Mouse (Mus musculus) layer of hippocampus, postnatal 36 days (tissue): ENCODE data around the gene Atp6v0a2. TPM values are rescaled to one million over a fixed set of nuclear protein-coding genes. Genes with fewer than 3 reads are reported as not detected.

Source experiments
- DNase-seq, 2 experiments: peaks; one replicate each; pipeline ENCODE4 v3.0.0; 2022
- total RNA-seq, 2 experiments: library from RNA; stranded (reverse); gene quantifications; 2 replicates each; pipeline ENCODE4 v1.2.3; 2021

The Atp6v0a2 gene
- total RNA-seq, 2 experiments from 2014 or later, result 58.7 to 60.5 TPM

GRCm38 (mm10) chr5:124637300-124637699, 8.9 kb downstream of the Atp6v0a2 start:
- DNase-seq, result no peak

GRCm38 (mm10) chr5:124637836-124638235, 9.5 kb downstream of the Atp6v0a2 start:
- no peak for DNase-seq

- DNase-seq, result no peak
Observed at GRCm38 (mm10) chr5:124713741-124714140, 85.4 kb downstream of the Atp6v0a2 start.

- DNase-seq, result no peak
Observed at GRCm38 (mm10) chr5:124715135-124715534, 86.8 kb downstream of the Atp6v0a2 start.

- DNase-seq, result no peak
Observed at GRCm38 (mm10) chr5:124717969-124718368, 89.6 kb downstream of the Atp6v0a2 start.

GRCm38 (mm10) chr5:124718396-124718795, 90.0 kb downstream of the Atp6v0a2 start:
- DNase-seq, result no peak

- no peak for DNase-seq
Observed at GRCm38 (mm10) chr5:124723125-124723524, 94.7 kb downstream of the Atp6v0a2 start.

- peak; percentile 12 to 42 for DNase-seq
Observed at GRCm38 (mm10) chr5:124724997-124725396, 96.6 kb downstream of the Atp6v0a2 start, which contains the start of gene Dnah10. Gene Dnah10 (plus strand): TSS chr5:124725085.

GRCm38 (mm10) chr5:124729662-124730206, 101.4 kb downstream of the Atp6v0a2 start:
- no peak for DNase-seq

- DNase-seq, result no peak
Observed at GRCm38 (mm10) chr5:124733961-124734360, 105.6 kb downstream of the Atp6v0a2 start.

- no peak for DNase-seq
Observed at GRCm38 (mm10) chr5:124741898-124742599, 113.7 kb downstream of the Atp6v0a2 start.

- DNase-seq, result no peak
Observed at GRCm38 (mm10) chr5:124743841-124744240, 115.5 kb downstream of the Atp6v0a2 start.

- DNase-seq, result no peak
Observed at GRCm38 (mm10) chr5:124746220-124746619, 117.8 kb downstream of the Atp6v0a2 start.

GRCm38 (mm10) chr5:124748296-124748695, 119.9 kb downstream of the Atp6v0a2 start:
- DNase-seq, result no peak

GRCm38 (mm10) chr5:124751656-124752055, 123.3 kb downstream of the Atp6v0a2 start:
- DNase-seq, result no peak

GRCm38 (mm10) chr5:124761011-124761410, 132.6 kb downstream of the Atp6v0a2 start:
- DNase-seq, result no peak

GRCm38 (mm10) chr5:124761787-124762186, 133.4 kb downstream of the Atp6v0a2 start:
- no peak for DNase-seq

Other genes with a start within 250 kb of the Atp6v0a2 start
- gene Sbno1, start 202.6 kb upstream of the Atp6v0a2 start, total RNA-seq, result 100 to 1,000 TPM; 148 to 157 TPM
- gene Kmt5a, start 188.6 kb upstream of the Atp6v0a2 start, total RNA-seq, result 10 to 100 TPM; 63.9 to 78.5 TPM
- 10 to 100 TPM; 19.8 to 20.6 TPM for gene Rilpl2, start 150.2 kb upstream of the Atp6v0a2 start, total RNA-seq
- 10 to 100 TPM; 27.4 to 31.7 TPM for gene Snrnp35, start 145.4 kb upstream of the Atp6v0a2 start, total RNA-seq
- 10 to 100 TPM; 68.7 to 72.1 TPM for gene Rilpl1, start 97.2 kb upstream of the Atp6v0a2 start, total RNA-seq
- gene Tmed2, start 87.9 kb upstream of the Atp6v0a2 start, total RNA-seq, result 100 to 1,000 TPM; 102 to 106 TPM
- 10 to 100 TPM; 23.3 to 28.3 TPM for gene Ddx55, start 75.7 kb upstream of the Atp6v0a2 start, total RNA-seq
- 10 to 100 TPM; 36.1 to 40.6 TPM for gene Eif2b1, start 49.4 kb upstream of the Atp6v0a2 start, total RNA-seq
- 10 to 100 TPM; 30.0 to 32.4 TPM for gene Gtf2h3, start 49.4 kb upstream of the Atp6v0a2 start, total RNA-seq
- gene Dnah10, start 96.5 kb downstream of the Atp6v0a2 start, total RNA-seq, result under 1 TPM; 0.40 to 0.52 TPM
- 10 to 100 TPM; 79.0 to 79.2 TPM for gene Ccdc92, start 233.8 kb downstream of the Atp6v0a2 start, total RNA-seq
- gene Zfp664, start 234.1 kb downstream of the Atp6v0a2 start, total RNA-seq, result 10 to 100 TPM; 70.6 to 79.1 TPM